Mouse (Mus musculus) ZHBTc4 (cell line): ENCODE measurements around the gene Filip1l.

Experiments used
- DNase-seq: peaks from one replicate; pipeline ENCODE4 v3.0.0-alpha.2; 2011; ENCODE audit warnings: low read depth, low spot score

The Filip1l gene

DNA sequence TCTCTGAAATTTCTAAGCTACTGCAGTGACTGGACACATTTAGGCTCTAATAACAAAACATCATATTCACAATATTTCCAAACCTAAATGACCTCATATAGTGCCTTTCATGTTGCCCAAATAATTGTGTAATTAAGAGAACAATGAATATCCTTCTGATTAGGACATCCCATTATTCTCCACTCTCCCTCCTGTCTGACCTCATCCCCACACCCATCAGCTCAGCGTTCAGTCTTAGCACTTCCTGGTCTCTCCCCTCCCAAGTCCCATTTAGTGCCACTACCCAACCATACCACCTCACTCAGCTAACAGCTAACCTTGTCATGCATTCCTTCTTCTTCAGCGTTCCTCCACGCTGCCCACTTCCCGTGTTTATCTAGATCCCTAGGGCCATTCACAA, 130.0 kb downstream of the Filip1l start:
- no peak for DNase-seq

DNA sequence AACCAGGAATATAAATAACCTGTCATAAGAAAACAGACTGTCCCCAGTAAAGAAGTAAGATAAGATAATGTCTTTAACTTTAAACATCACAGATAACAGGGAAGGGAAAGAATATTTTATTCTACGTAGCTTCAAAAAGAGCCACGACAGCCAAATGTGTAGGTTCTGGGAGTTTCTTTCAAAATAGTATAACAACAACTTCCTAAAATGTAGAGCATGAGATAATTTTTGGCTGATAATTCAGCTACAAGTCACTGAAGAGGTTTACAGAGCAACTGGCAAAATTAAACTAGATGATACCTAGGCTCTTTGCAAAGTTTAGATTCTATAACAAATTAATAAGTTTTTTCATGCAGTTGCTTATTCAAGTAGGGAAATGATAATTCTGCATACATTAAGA, 130.6 kb downstream of the Filip1l start:
- no peak for DNase-seq

DNA sequence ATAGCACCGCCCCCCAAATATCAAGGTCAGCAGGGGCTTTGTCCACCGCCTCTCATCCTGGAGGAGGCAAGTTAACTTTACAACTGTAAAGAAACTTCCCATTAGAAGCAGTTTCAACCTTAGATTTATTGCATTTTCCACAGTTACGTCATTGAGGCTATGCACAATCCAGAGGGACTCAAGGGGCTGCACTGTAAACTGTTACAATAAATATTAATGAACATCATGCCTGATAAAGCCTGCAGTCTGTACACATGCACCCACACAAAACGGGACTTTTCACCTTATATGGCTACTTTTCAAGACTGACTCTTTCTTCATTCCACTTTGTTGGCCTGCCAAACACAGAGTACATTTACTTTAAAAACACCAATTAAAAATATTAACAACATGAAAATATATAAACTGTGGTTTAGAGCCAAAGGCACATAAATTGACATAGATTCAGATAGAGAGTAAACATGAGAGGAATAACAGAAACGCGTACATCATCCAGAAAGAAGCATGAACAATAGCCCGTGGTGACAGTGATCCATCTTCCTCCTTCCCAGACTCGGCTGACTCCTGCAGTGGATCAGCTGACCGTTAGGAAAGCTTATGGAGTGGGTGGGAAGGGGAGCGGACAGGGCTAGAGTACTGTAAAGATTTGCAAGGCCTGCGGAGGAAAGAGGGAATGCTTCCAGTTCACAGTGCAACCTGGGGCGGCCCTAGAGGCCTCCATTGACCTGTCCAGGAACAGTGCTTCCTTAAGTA, 131.3 kb downstream of the Filip1l start:
- DNase-seq = no peak

DNA sequence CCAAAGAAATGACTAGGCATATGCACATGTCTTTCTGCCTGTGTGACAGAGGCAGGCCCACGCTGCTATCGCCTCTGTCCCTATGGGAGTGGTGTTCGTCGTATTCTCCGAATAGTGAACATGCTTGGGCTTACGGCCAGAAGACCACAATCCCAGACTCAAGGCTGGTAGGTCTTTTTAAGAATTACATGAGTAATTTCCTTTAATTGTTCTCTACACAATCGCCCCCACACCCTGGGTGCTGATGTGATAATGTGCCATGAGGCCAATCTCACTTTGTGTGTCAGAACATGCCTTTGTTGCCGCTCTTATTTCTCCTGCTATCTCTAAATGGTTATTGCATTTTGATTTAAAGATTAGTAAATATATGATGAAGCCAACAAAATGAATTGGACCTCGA, 132.4 kb downstream of the Filip1l start:
- no peak for DNase-seq

DNA sequence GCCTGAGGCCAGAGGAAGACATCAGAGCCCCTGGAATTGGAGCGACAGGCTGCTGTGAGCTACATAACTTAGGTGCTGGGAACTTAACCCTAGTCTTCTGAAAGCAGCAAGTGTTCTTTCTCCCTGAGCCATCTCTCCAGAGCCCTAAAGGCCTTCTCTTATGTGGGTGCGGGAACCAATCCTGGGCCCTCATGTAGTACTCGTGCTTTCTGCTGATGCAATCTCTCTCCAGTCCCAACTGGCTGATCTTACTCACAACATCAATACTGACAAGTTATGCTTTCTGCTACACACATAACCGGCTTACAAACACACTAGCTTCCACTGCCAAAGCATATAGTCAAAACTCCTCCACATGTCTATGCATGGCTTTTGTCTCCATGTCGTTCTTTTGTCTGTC, 133.4 kb downstream of the Filip1l start:
- DNase-seq = no peak

DNA sequence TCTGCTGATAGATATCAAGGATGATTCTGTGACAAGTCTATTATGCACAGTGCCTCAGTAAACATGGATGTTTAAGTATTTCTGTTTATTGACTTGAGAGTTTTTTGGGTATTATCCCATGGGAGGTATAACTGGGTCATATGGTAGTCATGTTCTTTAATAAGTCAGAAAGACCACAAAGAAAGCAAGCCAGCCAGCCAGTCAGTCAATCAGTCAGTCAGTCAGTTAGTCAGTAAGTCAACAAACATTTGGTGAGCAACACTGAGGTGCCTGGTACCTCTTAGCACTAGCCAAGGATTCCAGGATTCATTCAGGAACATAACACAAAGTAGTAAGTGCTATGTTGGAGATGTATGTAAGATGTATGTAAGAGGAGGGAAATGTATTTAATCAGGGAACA, 135.8 kb downstream of the Filip1l start:
- no peak for DNase-seq

DNA sequence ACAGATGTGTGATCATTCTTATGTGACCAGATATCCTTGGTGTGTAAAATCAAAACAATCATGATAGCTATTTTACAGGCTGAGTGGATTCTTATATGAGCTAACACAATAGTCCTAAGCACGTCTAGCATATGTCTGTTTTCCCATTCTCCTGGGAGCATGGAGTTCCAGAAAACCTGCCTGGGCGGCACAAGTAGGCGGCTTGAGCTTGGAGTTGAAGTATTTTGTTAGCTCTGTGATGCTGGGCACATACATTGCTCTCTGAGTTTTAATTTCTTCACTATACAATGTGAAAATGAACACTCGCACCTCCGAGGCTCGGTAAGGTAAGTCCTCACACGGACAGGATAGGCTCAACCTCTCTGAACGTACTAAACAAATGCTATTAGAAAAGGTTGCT, 137.8 kb downstream of the Filip1l start:
- DNase-seq = no peak

DNA sequence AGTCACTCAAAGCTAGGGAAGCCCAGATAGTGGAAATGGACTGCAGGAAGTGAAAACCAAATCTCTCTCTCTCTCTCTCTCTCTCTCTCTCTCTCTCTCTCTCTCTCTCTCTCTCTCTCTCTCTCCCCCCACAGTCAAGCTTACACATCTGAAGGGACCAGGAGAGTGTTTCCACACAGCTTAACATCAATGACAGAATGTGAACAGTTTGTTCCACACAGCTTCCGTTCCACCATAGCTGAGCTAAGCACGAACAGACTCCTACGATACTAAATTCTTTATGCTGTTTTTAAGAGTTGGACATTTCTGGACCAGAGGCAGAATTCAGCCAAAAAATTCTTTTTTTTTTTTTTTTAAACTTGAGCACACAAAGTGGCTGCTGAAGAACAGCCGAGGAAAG, 139.0 kb downstream of the Filip1l start:
- no peak for DNase-seq

DNA sequence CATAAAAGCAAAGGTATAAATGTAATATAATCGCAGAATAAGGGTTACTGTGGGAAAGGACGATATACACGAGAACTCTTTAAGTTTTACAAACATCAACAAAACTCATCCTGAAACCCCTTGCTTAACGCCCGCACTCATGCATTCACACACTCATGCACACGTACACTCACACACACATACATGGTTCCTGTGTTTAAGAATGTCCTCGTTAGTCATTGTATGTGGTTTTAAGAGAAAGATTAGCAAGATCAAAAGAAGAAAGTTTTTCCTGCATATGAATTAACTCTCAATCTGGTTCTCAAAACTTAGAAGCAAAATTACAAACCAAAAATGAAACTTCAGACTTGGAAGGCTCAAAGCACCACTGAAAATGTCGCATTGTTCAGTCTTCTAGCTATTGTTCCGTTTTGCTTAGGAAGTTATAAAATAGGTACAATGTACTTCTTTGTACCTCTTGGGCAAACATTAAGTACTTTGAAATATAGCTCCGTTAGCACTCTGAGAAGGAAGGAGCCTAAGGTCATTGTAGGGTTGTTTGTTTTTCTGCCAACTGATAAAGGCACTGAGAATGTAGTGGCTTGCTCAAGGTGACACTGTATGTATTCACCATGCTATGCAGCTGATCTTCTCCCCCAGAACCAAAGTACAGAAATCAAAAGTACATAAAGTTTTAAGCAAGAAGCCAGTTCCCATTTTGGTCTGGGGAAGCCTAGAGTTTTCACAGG, 142.7 kb downstream of the Filip1l start:
- DNase-seq = no peak

DNA sequence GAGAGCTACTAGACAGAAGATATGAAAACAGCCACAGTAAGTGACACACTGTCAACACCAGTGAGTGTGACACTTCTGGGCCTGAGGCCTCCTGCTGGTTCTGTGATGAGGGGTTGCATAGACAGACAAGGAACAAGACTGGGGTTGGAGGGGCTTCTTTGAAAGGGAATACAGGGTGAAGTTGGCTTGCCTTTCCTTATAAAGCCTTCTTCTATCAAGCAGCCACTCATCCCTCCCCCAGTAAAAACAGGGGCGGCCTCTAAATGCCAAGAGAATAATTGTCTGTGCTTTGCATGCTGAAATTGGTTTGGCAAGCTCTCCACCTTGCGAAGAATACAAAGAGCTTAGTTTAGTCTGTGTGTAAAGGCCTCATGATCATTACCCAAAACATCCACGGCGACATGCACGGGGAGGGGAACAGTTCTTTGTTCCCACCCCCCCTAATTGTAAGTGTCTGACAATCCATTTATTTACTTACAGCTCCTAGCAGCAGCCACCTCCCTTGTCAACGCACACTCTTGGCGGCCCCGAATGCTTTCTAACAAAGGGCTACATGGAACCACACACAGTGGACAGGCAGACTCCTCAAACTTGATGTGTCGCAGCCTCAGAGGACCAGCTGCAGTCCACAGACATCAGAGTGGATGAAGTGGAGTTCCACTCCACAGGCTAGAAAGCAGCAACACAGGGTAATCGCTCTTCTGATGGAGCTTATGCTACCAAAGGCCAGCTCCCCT, 143.7 kb downstream of the Filip1l start:
- DNase-seq = no peak

DNA sequence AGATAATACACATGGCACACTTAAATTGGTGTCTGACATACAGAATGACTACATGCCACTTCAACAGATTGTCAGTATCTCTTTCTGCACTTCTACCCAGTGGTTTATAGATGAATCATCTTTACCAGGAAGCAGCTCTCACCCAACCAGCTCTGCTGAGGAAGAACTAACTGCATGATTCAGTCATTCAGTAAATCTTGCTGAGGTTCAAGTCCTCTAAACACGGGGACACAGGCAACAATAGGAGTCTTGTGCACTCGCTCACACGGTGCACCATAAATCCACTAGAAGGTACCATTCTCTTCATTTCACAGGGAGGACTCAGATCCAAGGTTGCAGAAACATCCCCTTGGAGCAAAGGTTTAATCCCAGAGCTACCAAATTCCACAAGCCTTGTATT, 148.0 kb downstream of the Filip1l start:
- no peak for DNase-seq

DNA sequence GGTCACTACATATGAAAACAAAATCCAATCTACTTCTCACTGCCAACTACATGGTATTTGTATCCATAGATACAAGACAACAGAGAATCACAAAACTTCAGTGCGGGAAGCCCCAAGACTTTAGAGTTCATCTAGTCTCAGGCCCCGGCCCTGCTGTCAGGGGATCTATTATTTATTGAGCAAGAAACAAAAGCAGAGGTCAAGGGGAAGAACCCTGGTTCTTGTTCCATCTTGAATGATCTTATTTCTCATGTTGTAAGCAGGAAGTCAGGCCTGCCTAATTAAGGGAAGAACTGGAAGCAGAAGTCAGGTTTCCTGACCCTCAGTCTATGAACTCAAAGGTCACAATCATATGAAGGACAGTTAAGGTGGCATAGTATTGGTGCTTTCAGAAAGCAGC, 149.3 kb downstream of the Filip1l start:
- no peak for DNase-seq

DNA sequence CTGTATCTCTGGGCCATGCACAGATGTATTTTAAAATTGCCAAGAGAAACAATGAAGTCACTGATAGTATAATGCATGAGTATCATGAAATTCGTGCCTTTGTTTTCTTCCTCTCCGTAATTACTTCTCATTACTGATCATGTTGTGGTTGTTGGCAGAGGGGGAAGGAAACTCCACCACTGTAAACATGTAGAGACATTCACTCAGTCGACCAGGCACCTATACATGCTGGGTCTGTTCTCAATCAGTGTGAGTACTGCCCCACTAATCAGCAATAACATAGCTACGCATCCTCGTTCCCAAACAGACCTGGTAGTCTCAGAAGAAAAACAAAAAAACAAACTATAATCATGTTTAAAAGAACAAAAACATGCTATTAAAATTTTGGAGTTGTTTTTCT, 149.9 kb downstream of the Filip1l start:
- no peak for DNase-seq

DNA sequence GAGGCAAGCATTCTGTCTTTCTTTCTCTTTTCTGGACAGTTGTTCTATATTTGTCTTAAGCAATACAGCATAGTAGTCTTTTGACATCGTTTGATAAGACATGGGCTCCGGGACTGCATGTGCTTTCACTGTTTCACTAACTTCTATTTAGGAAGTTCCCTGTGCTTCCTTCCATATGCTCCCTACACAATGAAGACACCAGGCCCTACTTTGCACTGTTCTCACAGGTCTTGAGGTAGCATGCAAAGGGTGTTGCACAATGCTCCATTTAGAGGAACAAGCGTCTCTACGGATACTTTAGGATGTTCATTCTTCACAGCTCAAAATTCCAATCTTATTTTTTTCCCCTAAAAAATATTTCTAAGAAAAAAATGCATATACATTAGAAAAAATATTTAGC, 151.8 kb downstream of the Filip1l start:
- no peak for DNase-seq

DNA sequence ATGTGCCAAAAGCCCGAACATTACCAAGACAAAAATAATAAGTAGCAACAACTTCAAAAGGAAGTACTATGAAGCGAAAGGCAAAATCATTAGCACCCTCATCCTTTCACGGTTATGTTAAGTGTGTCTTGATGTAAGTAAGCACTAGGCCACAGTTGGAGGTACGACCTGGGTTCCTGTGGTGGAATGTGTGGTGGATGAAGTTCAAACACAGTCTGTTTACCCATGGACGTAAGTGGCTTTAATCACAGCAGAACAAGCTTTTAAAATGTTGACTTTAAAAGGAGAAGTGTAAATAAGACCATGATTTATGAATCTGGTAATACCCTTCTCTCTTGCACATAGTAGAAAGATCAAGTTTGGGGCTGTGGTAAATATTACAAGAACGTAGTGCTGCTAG, 153.2 kb downstream of the Filip1l start:
- no peak for DNase-seq

DNA sequence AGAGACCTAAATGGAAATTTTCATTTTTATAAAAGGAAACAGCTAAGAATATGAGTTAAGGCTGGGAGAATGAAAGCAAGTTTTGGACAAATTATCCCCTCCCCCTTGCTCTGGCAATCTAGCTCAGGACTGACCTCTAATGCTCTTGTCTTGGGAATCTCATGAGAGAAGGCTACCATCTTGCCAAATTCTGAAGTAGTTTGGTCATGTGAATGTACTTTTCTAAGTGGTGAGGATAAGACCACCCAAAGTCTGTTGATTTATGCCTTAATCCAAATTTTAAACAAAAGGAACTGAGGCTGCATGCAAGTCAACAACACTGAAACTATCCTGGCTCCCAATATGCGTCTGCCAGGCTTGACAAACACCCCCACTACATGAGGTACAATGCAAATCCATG, 155.5 kb downstream of the Filip1l start:
- DNase-seq = no peak

DNA sequence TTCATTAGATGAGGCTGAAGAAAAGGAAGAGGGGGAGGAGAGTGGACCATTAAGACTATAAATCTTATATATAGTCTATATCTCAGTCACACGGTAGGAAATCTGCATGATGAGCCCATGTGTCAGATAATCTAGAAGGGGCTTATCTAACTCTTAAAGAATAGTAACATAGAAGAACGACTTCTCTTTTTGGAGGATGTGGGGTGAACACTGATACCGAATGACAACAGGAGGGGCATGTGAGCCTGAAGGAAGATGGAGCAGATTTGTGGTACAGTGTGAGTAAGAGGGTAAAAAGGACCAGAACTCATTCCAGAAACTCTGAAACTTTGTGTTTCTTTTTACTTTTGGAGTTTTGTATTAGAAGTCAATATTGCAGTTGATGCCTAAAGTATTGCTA, 156.2 kb downstream of the Filip1l start:
- no peak for DNase-seq

DNA sequence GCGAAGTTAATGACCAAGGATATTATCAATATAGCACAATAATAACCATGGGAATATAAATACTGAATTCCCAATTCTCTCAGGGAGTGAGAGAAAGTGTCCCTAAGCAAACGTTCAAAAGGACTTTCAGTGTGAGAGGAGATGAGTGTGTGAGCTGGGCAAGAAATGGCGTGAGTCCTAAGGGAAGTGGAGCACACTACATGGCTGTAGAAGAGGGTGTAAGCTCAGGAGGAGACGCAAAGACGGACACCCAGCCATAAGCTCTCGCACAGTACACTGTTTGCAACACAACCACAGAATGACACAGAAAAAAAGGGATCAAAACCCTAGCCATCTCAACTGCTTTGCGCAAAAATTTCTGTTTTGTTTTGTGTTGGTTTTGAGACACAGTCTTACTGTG, 160.7 kb downstream of the Filip1l start:
- no peak for DNase-seq

DNA sequence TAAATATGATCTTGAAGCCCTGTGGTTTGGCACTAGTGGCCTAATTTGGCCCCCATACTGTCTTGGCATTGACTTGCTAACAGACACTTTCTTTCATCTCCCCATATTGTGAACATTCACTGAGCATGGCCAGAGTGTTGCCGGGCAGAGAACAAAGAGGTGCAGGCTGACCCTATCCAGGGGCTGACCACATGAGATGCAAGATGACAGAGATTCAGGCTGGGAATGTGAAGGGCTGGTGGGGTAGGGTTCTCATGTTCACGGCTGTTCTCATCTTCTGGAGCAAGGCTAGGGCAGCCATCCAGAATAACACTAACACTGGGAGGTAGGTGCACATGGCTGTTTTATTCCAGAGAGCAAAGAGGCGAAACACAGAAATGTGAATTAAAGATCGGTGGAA, 161.5 kb downstream of the Filip1l start:
- DNase-seq = no peak

DNA sequence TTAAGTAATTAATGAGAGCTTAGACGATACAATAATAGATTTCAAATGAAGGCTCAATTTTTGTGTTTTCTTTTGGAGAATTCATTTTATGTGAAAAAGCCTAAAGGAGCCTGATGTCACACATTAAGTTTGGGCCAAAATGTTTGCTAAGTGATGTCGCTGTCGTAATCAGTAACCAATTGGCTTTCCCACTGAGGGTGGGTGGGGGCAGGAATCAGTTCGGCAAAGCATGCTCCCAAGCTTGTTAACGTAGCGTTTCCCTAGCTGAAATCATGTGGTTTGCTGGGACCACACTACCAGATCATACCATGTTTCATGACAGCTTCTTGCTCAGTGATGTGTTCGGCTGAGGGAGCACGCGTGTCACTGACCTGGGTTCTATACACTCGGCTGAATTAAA, 162.7 kb downstream of the Filip1l start:
- DNase-seq = no peak

DNA sequence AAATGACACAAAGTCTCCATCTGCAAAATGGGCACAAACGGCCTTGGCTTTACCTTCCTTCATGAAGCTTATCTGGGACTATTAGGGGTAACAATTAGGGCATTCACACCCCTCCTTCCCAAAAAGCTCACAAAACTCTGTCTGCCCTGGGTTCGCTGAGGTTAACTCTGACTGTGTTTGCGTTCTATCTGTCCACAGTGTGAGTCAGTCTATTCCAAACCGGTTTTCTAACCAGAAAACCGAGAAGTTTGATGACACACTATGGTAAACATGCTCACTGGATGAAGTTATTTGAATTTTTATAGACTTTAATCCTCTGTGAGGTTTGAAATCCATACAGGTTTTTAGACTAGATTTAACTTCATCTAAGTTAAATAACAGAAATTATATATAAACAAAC, 172.2 kb downstream of the Filip1l start:
- no peak for DNase-seq

DNA sequence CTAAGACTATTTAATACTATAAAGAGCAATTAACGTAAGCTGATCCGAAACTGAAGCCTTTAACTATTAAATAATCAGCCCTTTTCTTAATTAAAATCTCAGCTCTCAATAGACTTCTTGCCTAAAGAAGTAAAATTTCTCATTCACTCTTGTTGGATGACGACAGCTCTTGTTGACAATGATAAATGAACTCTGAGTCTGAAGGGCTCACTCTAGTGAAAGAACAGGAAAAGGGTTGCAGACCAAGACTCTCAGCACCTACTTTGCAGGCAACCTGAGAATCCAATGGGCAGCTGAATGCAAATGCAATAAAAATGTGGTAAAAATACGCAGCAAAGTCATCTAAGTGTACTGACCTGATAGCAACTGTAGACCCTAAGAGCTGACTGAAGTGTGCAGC, 172.6 kb downstream of the Filip1l start:
- no peak for DNase-seq

DNA sequence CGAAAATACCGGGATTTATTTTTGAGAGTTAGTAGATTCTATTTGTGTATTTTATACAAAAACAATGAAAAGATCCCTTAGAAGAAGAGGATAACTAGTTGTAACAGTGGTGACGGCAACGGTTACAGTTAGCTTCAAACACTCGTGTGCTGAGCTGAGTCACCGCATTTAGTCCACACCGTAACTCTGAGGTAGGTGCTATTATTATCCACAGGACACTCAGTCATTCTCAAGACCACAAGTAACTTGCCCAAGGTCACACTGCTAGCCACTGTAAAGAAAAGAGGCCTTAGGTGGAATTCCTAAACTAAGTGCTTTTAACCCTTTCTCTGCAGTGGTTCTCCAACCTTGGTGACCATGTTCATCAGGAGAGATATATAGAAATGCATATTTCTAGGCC, 174.0 kb downstream of the Filip1l start:
- no peak for DNase-seq
